Comparison of ENCODE assay signal across 8 mouse cellular contexts in the genomic region with DNA sequence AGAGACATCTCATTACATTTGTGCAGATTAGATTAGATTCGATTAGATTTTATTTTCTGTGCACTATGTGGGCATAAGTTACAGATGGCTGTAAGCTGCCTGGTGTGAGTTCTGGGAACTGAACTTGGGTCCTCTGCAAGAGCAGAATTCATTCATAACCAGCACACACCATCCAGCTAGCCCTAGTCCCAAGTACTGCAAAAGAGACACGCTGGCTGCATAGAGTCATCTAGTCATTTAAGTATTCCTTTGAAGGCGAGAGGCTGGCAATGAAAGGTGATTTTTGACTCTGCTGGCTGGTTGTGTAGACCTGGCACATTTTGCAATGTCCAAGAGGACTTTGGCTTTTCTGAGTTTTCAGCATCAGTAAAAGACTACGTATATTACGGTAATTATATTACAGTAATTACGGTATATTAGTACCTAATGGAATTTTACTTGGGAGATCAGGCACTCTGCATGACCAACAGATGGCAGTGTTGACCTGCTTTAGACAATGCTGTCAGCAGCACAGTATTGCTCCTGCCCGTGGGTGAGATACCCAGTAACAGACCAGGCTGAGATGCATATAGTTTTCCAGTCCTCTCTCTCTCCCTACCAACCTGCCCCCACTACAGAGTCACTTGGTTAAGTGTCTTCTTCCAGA.
DNase-seq lines count a peak whose midpoint lies in the region; ATAC-seq and TF ChIP-seq lines count a peak whose summit lies in the region.

No protein-coding gene starts in this region.

- H3K27ac ChIP-seq in hindbrain, embryonic 15.5 days (replicated peaks), result no peak overlapping the region
- H3K27ac ChIP-seq in lung, postnatal 0 days (ENCODE audit: low read length), result no peak overlapping the region

- no peak for TF ChIP-seq EP300 in lung, postnatal 0 days (IDR thresholded peaks at IDR 0.05)

- no peaks in the 10 kb centered on the region for H3K27me3 ChIP-seq in Patski
- H3K27me3 ChIP-seq in hindbrain, embryonic 15.5 days, result no peaks in the 10 kb centered on the region
- H3K27me3 ChIP-seq in lung, postnatal 0 days (replicated peaks; ENCODE audit: insufficient read depth, low read length), result no peaks in the 10 kb centered on the region

- POLR2A ChIA-PET in Patski (lab: Charles Lee), result no interaction called here

- no peak overlapping the region for H3K4me3 ChIP-seq in hindbrain, embryonic 15.5 days
- no peak overlapping the region for H3K4me3 ChIP-seq in lung, postnatal 0 days (ENCODE audit: low read depth, low read length)

- peak; percentile 51 for DNase-seq in Patski (ENCODE audit: low read depth, low spot score)
- peak; percentile 82 for DNase-seq in cerebellum, adult 9-11 months
- peak; percentile 40 to 82 for DNase-seq in frontal cortex, adult 2 months (ENCODE audit: extremely low spot score in 1 of 2, low spot score in 1 of 2)
- peak; percentile 67 to 86 for DNase-seq in layer of hippocampus, postnatal 14 days (ENCODE audit: low spot score in 2 of 2)
- DNase-seq in lung, postnatal 0 days (ENCODE audit: low spot score), result peak; percentile 96
- DNase-seq in right cerebral cortex, adult 18-20 months, result peak; percentile 69
- DNase-seq in yolk sac, embryonic 10.5 days (ENCODE audit: low spot score), result peak; percentile 56

- no peaks in the 10 kb centered on the region for H3K4me1 ChIP-seq in hindbrain, embryonic 15.5 days (replicated peaks)
- H3K4me1 ChIP-seq in lung, postnatal 0 days (ENCODE audit: insufficient read depth, low read depth, low read length), result no peaks in the 10 kb centered on the region

- no peak for ATAC-seq in Patski
- ATAC-seq in hindbrain, embryonic 15.5 days (ENCODE audit: low FRiP score, low read depth), result peak; percentile 90
- peak; percentile 89 for ATAC-seq in lung, postnatal 0 days

- no peaks in the 10 kb centered on the region for H3K36me3 ChIP-seq in hindbrain, embryonic 15.5 days
- no peaks in the 10 kb centered on the region for H3K36me3 ChIP-seq in lung, postnatal 0 days (ENCODE audit: insufficient read depth, low read length)

- no peaks in the 10 kb centered on the region for H3K9me3 ChIP-seq in hindbrain, embryonic 15.5 days
- no peaks in the 10 kb centered on the region for H3K9me3 ChIP-seq in lung, postnatal 0 days (ENCODE audit: low read length)

- peak; percentile 81 for TF ChIP-seq CTCF in Patski (IDR thresholded peaks at IDR 0.05)
- TF ChIP-seq CTCF in lung, postnatal 0 days (IDR thresholded peaks at IDR 0.05), result peak; percentile 92

- in situ Hi-C loops in Patski (cut with MboI; ENCODE audit: low pct_unique_long_range_greater_than_20kb), result loop anchor here (5.0 to 25.0 kb wide), 3 partner anchors 342 to 681 kb away; no protein-coding TSS in a partner anchor

- 32% methylated on average over 7 of the region's 7 CpGs for WGBS in hindbrain, embryonic 15.5 days
- WGBS in lung, postnatal 0 days, result 29% methylated on average over 7 of the region's 7 CpGs

- no peak overlapping the region for H3K9ac ChIP-seq in hindbrain, embryonic 15.5 days
- no peak overlapping the region for H3K9ac ChIP-seq in lung, postnatal 0 days (replicated peaks; ENCODE audit: low read depth)

- CTCF ChIA-PET in Patski (lab: Charles Lee), result interaction anchor here (0.7 to 1.2 kb wide), 5 partner anchors 162 to 286 kb away, joined by 3 to 5 read pairs (median 3); no protein-coding TSS in a partner anchor

- no peak overlapping the region for H3K4me2 ChIP-seq in hindbrain, embryonic 15.5 days
- no peak overlapping the region for H3K4me2 ChIP-seq in lung, postnatal 0 days (replicated peaks; ENCODE audit: low read depth, low read length)
